In the genomic region with DNA sequence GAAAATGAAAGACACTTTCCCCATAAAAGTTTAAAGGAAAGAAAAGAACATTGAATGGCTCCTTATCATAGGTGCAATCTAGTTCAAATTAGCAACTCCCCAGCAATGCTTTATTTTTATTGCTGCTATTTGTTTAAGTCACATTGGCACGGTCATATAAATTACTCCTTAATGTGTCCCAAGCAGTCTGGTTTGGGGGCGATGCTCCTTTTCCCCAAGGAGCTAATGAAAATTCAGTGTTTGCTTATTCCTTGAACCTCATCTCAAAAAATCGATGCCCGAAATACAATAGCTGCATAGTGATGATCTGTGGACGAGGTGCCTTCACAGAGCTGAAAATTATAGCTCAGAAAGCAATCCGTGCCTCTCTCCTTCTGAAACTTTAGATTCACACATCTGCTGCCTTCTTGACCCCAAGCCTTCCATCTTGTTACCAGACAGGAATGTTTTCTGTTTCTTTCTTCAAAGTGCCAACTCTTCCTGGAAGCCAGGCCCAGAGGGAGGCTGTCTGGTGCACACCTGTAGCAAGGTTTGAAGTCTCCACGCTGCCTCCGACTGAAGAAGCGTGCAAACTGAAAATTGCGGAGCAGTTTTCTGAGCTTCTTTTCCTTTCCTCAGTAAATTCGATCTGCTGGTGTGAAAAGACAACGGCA, we compare ENCODE assay signal across 21 mouse cellular contexts.
DNase-seq lines count a peak whose midpoint lies in the region; ATAC-seq and TF ChIP-seq lines count a peak whose summit lies in the region.
"Had no signal": no experiment of that assay in that cellular context is flagged by ENCODE, and none has a peak within 500 bp of the region (broad histone marks: within the 10 kb centered on the region; RNA-seq: fewer than 3 reads in every experiment).

No protein-coding gene starts in this region.

- H3K9ac ChIP-seq in kidney, postnatal 0 days (ENCODE audit: low read depth, low read length), result no peak overlapping the region
- H3K9ac ChIP-seq in hindbrain, embryonic 14.5 days, result no peak overlapping the region
- no peak overlapping the region for H3K9ac ChIP-seq in midbrain, embryonic 16.5 days (ENCODE audit: low read depth, low read length)
- H3K9ac ChIP-seq: embryonic facial prominence, embryonic 13.5 days; forebrain, embryonic 12.5 days; heart, embryonic 12.5 days; hindbrain, embryonic 15.5 days had no signal

- peak; percentile 78 for DNase-seq in kidney, postnatal 0 days (ENCODE audit: low spot score)
- DNase-seq in kidney, postnatal 36 days, result no peak
- peak; percentile 43 for DNase-seq in embryo, embryonic 10 days (ENCODE audit: low spot score)
- peak; percentile 45 for DNase-seq in embryo, embryonic 11 days
- DNase-seq in forelimb bud, embryonic 11.5 days (ENCODE audit: low read depth, low spot score), result peak; percentile 35
- DNase-seq in thymus, postnatal 25 days, result no peak
- DNase-seq in hindbrain, embryonic 14.5 days (ENCODE audit: low spot score), result no peak
- DNase-seq: adrenal gland, adult 2 months; adrenal gland, postnatal 36 days; cerebellum, adult 11 months; cerebellum, adult 8-10 months; cerebellum, postnatal 14 days; gastrocnemius, postnatal 14 days; heart, adult 2 months had no signal

- TF ChIP-seq CTCF in kidney, postnatal 0 days (IDR thresholded peaks at IDR 0.05; ENCODE audit: low read depth), result no peak

- H3K36me3 ChIP-seq in kidney, postnatal 0 days (ENCODE audit: insufficient read depth, low read length), result no peaks in the 10 kb centered on the region
- no peaks in the 10 kb centered on the region for H3K36me3 ChIP-seq in hindbrain, embryonic 14.5 days (replicated peaks; ENCODE audit: control insufficient read depth, insufficient read depth)
- no peaks in the 10 kb centered on the region for H3K36me3 ChIP-seq in midbrain, embryonic 16.5 days (ENCODE audit: control insufficient read depth, insufficient read depth, low read length)
- H3K36me3 ChIP-seq: embryonic facial prominence, embryonic 13.5 days; forebrain, embryonic 12.5 days; heart, embryonic 12.5 days; hindbrain, embryonic 10.5 days; hindbrain, embryonic 15.5 days had no signal

- no peak for ATAC-seq in kidney, postnatal 0 days (replicated peaks; ENCODE audit: low FRiP score, low read depth)
- ATAC-seq in hindbrain, embryonic 14.5 days (ENCODE audit: low FRiP score), result no peak
- no peak for ATAC-seq in midbrain, embryonic 16.5 days
- ATAC-seq: forebrain, embryonic 16.5 days had no signal

- H3K4me3 ChIP-seq in kidney, postnatal 0 days (replicated peaks; ENCODE audit: low read depth, low read length), result no peak overlapping the region
- H3K4me3 ChIP-seq in hindbrain, embryonic 14.5 days (replicated peaks; ENCODE audit: low read length), result no peak overlapping the region
- no peak overlapping the region for H3K4me3 ChIP-seq in midbrain, embryonic 16.5 days (ENCODE audit: low read depth, low read length)
- H3K4me3 ChIP-seq: embryonic facial prominence, embryonic 13.5 days; forebrain, embryonic 12.5 days; heart, adult 2 months; heart, embryonic 12.5 days; hindbrain, embryonic 10.5 days; hindbrain, embryonic 15.5 days had no signal

- no peak overlapping the region for H3K4me2 ChIP-seq in kidney, postnatal 0 days (ENCODE audit: low read length)
- H3K4me2 ChIP-seq in hindbrain, embryonic 14.5 days (replicated peaks), result no peak overlapping the region
- no peak overlapping the region for H3K4me2 ChIP-seq in midbrain, embryonic 16.5 days (ENCODE audit: low read length)
- H3K4me2 ChIP-seq: embryonic facial prominence, embryonic 13.5 days; forebrain, embryonic 12.5 days; heart, embryonic 12.5 days; hindbrain, embryonic 15.5 days had no signal

- no peaks in the 10 kb centered on the region for H3K9me3 ChIP-seq in kidney, postnatal 0 days (replicated peaks; ENCODE audit: low read length)
- no peaks in the 10 kb centered on the region for H3K9me3 ChIP-seq in hindbrain, embryonic 14.5 days (ENCODE audit: control insufficient read depth, low read length)
- H3K9me3 ChIP-seq in midbrain, embryonic 16.5 days (replicated peaks; ENCODE audit: control insufficient read depth, low read length, poor library complexity, severe bottlenecking), result no peaks in the 10 kb centered on the region
- H3K9me3 ChIP-seq: embryonic facial prominence, embryonic 13.5 days; forebrain, embryonic 12.5 days; heart, embryonic 12.5 days; hindbrain, embryonic 10.5 days; hindbrain, embryonic 15.5 days had no signal

- H3K27me3 ChIP-seq in kidney, postnatal 0 days (ENCODE audit: insufficient read depth, low read length), result no peaks in the 10 kb centered on the region
- H3K27me3 ChIP-seq in hindbrain, embryonic 14.5 days (ENCODE audit: control insufficient read depth, insufficient read depth, low read length), result no peaks in the 10 kb centered on the region
- H3K27me3 ChIP-seq in midbrain, embryonic 16.5 days (ENCODE audit: control insufficient read depth, insufficient read depth, low read depth, low read length), result no peaks in the 10 kb centered on the region
- H3K27me3 ChIP-seq: embryonic facial prominence, embryonic 13.5 days; forebrain, embryonic 12.5 days; heart, embryonic 12.5 days; hindbrain, embryonic 15.5 days had no signal

- H3K4me1 ChIP-seq in kidney, postnatal 0 days (replicated peaks; ENCODE audit: insufficient read depth, low read length), result no peaks in the 10 kb centered on the region
- H3K4me1 ChIP-seq in hindbrain, embryonic 14.5 days (replicated peaks; ENCODE audit: control insufficient read depth, insufficient read depth, low read length), result no peaks in the 10 kb centered on the region
- H3K4me1 ChIP-seq in midbrain, embryonic 16.5 days (ENCODE audit: control insufficient read depth, insufficient read depth, low read length), result peaks cover 5% of the 10 kb centered on the region; the same call in 1 of the 2 replicates
- H3K4me1 ChIP-seq: embryonic facial prominence, embryonic 13.5 days; forebrain, embryonic 12.5 days; heart, embryonic 12.5 days had no signal

- WGBS in kidney, postnatal 0 days, result 16% methylated on average over 12 of the region's 12 CpGs
- WGBS in hindbrain, embryonic 14.5 days, result 81% methylated on average over 12 of the region's 12 CpGs
- WGBS in midbrain, embryonic 16.5 days, result 81% methylated on average over 12 of the region's 12 CpGs

- no peak overlapping the region for H3K27ac ChIP-seq in kidney, postnatal 0 days
- H3K27ac ChIP-seq in hindbrain, embryonic 14.5 days, result no peak overlapping the region
- H3K27ac ChIP-seq in midbrain, embryonic 16.5 days (ENCODE audit: low read length), result no peak overlapping the region
- H3K27ac ChIP-seq: embryonic facial prominence, embryonic 13.5 days; forebrain, embryonic 12.5 days; heart, adult 2 months; hindbrain, embryonic 10.5 days; hindbrain, embryonic 15.5 days had no signal

Comparison
In these comparisons a context has a peak if more than half of its experiments do, and no peak if none do; other contexts are left out.
1. DNase-seq: peak in kidney, postnatal 0 days (single experiment), embryo, embryonic 10 days (single experiment), embryo, embryonic 11 days (single experiment) and forelimb bud, embryonic 11.5 days (single experiment); none in kidney, postnatal 36 days (0 of 2), thymus, postnatal 25 days (single experiment) and hindbrain, embryonic 14.5 days (single experiment).